Mouse (Mus musculus): Measurements from ENCODE around the gene Slc1a2. TPM values are rescaled to one million over a fixed set of nuclear protein-coding genes. Genes with fewer than 3 reads are reported as not detected.

Gene Slc1a2
- polyA plus RNA-seq (2015; fragmentation: Nextera tagmentation; extraction: Ambion mirVana): 0.12 and 0.23 TPM in 2 replicates

DNA sequence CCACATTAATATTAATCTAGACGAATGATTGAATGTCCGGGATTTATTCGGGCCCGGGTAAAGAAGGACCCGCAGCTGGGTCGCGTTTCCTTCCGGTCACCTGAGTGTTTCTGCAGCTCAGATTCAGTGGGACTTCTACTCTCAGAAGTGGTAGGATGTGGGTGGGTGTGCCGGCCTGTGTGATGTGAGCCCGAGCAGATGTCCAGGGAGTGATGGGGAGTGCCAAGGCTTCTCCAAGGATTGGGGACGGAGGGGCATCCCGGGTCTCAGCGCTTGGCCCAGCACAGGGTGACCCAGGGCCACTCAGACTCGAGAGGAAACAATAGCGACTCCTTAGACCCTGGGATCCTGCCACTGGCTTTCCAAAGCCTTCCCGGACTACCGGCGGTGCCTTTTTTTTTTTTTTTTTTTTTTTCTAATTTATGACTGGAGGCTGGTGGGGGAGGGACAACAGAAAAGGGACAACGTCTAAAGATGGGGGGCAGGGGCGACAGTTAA lies at the start of gene Slc1a2:
Gene Slc1a2, plus strand, starts transcription at position 497 of the 498 bp plus-strand sequence.

Other genes starting within 250 kb of the Slc1a2 start
- 0.67 and 1.1 TPM in 2 replicates for gene Fjx1, start 206.2 kb upstream of the Slc1a2 start, polyA plus RNA-seq (2015; fragmentation: Nextera tagmentation; extraction: Ambion mirVana)
- 6.2 and 8.2 TPM in 2 replicates for gene Pamr1, start 108.6 kb upstream of the Slc1a2 start, polyA plus RNA-seq (2015; fragmentation: Nextera tagmentation; extraction: Ambion mirVana)
- 35.3 and 42.9 TPM in 2 replicates for gene Cd44, start 243.0 kb downstream of the Slc1a2 start, polyA plus RNA-seq (2015; fragmentation: Nextera tagmentation; extraction: Ambion mirVana)

Data from spleen, postnatal 0 days (tissue).